Mouse (Mus musculus) midbrain, embryonic 12.5 days (tissue): Measurements from ENCODE around the gene Smad5. TPM values are rescaled to one million over a fixed set of nuclear protein-coding genes. Genes with fewer than 3 reads are reported as not detected.

Source experiments
- ATAC-seq: fragments of 200-750 bp; cut with Nextera tagmentation; 2 replicates; pipeline ENCODE4 v1.8.0; 2017; ENCODE audit warnings: low read depth, moderate TSS enrichment, moderate library complexity; ENCODE audit not compliant: low FRiP score
- H3K27ac ChIP-seq: fragments of 300-500 bp; sonication (generic); replicated peaks from 2 replicates; pipeline ENCODE4 v1.5.1; 2016; ENCODE audit warnings: mild to moderate bottlenecking
- H3K27me3 ChIP-seq: fragments of 300-500 bp; sonication (generic); 2 replicates; pipeline ENCODE4 v1.6.1; 2016; ENCODE audit warnings: mild to moderate bottlenecking
- H3K36me3 ChIP-seq: fragments of 300-500 bp; sonication (generic); 2 replicates; pipeline ENCODE4 v1.6.1; 2016
- H3K4me1 ChIP-seq: fragments of 300-500 bp; sonication (generic); 2 replicates; pipeline ENCODE4 v1.6.1; 2016
- H3K4me2 ChIP-seq: fragments of 300-500 bp; sonication (generic); replicated peaks from 2 replicates; pipeline ENCODE4 v1.6.1; 2016; ENCODE audit warnings: mild to moderate bottlenecking, moderate library complexity
- H3K4me3 ChIP-seq: fragments of 300-500 bp; sonication (generic); 2 replicates; pipeline ENCODE4 v1.5.1; 2016; ENCODE audit warnings: mild to moderate bottlenecking
- H3K9ac ChIP-seq: fragments of 300-500 bp; sonication (generic); replicated peaks from 2 replicates; pipeline ENCODE4 v1.6.1; 2016; ENCODE audit warnings: mild to moderate bottlenecking, moderate library complexity
- H3K9me3 ChIP-seq: fragments of 300-500 bp; sonication (generic); 2 replicates; pipeline ENCODE4 v1.6.1; 2016; ENCODE audit warnings: mild to moderate bottlenecking
- WGBS: fragments of 180-500 bp; shearing (Covaris S2); methylation state at CpG from one replicate; pipeline ENCODE4 v1.1.7; 2016; 5-methylcytosine and 5-hydroxymethylcytosine counted together
- polyA plus RNA-seq: library from polyadenylated mRNA; unstranded; fragments of >200 nt; fragmentation: Nextera tagmentation; extraction: Ambion mirVana; gene quantifications from 2 replicates; pipeline ENCODE4 v1.2.1, GENCODE M21; 2016

Gene Smad5
- polyA plus RNA-seq, result 38.3 and 39.2 TPM in 2 replicates

GRCm38 (mm10) chr13:56702469-56703221 lies at the start of gene Smad5:
Smad5 (plus strand) TSS chr13:56703010.
- peak within 1 kb of the TSS; percentile 71 for H3K4me2 ChIP-seq
- H3K4me3 ChIP-seq, result peak within 1 kb of the TSS; percentile 56
- H3K36me3 ChIP-seq, result peaks cover 6% of the 10 kb centered on the region
- H3K9me3 ChIP-seq, result no peaks in the 10 kb centered on the region
- peaks cover 51% of the 10 kb centered on the region for H3K4me1 ChIP-seq
- peak within 1 kb of the TSS; percentile 99 for H3K27ac ChIP-seq
- peak within 1 kb of the TSS; percentile 96 for H3K9ac ChIP-seq
- no peaks in the 10 kb centered on the region for H3K27me3 ChIP-seq
- peak; percentile 87 for ATAC-seq
- under 1% methylated on average over 59 of the region's 62 CpGs for WGBS

GRCm38 (mm10) chr13:56654176-56654575 lies 48.6 kb upstream of the Smad5 start:
- Histone ChIP-seq H3K4me2 (no peak overlapping the region), H3K9me3 (no peaks in the 10 kb centered on the region), H3K27ac (no peak overlapping the region), H3K36me3 (no peaks in the 10 kb centered on the region), H3K4me1 (no peaks in the 10 kb centered on the region), H3K9ac (no peak overlapping the region), H3K4me3 (no peak overlapping the region), H3K27me3 (no peaks in the 10 kb centered on the region)
- WGBS, result 84% methylated on average over 5 of the region's 5 CpGs
- ATAC-seq, result no peak

- no peak for ATAC-seq
- H3K4me2 ChIP-seq, result no peak overlapping the region
- no peaks in the 10 kb centered on the region for H3K4me1 ChIP-seq
- H3K27me3 ChIP-seq, result no peaks in the 10 kb centered on the region
- no peak overlapping the region for H3K4me3 ChIP-seq
- H3K27ac ChIP-seq, result no peak overlapping the region
- 35% methylated on average over 7 of the region's 7 CpGs for WGBS
- no peak overlapping the region for H3K9ac ChIP-seq
- H3K9me3 ChIP-seq, result no peaks in the 10 kb centered on the region
- H3K36me3 ChIP-seq, result no peaks in the 10 kb centered on the region
These were observed 44.8 kb upstream of the Smad5 start for GRCm38 (mm10) chr13:56657946-56658512.

GRCm38 (mm10) chr13:56658931-56659330 lies 43.9 kb upstream of the Smad5 start:
- H3K9ac ChIP-seq, result no peak overlapping the region
- H3K36me3 ChIP-seq, result no peaks in the 10 kb centered on the region
- ATAC-seq, result no peak
- no peak overlapping the region for H3K27ac ChIP-seq
- no peak overlapping the region for H3K4me3 ChIP-seq
- 74% methylated on average over 6 of the region's 6 CpGs for WGBS
- no peaks in the 10 kb centered on the region for H3K4me1 ChIP-seq
- no peaks in the 10 kb centered on the region for H3K27me3 ChIP-seq
- H3K9me3 ChIP-seq, result no peaks in the 10 kb centered on the region
- H3K4me2 ChIP-seq, result no peak overlapping the region

- Histone ChIP-seq H3K27me3 (no peaks in the 10 kb centered on the region), H3K4me3 (no peak overlapping the region), H3K36me3 (no peaks in the 10 kb centered on the region), H3K4me1 (no peaks in the 10 kb centered on the region), H3K9me3 (no peaks in the 10 kb centered on the region), H3K9ac (no peak overlapping the region), H3K4me2 (no peak overlapping the region), H3K27ac (no peak overlapping the region; the same call in 1 of the 2 replicates)
- WGBS, result 63% methylated on average over 7 of the region's 7 CpGs
- ATAC-seq, result no peak
These were observed 40.7 kb upstream of the Smad5 start for GRCm38 (mm10) chr13:56661914-56662621.

- Histone ChIP-seq H3K36me3 (no peaks in the 10 kb centered on the region), H3K4me1 (no peaks in the 10 kb centered on the region), H3K4me2 (no peak overlapping the region), H3K9ac (no peak overlapping the region), H3K27ac (no peak overlapping the region), H3K27me3 (no peaks in the 10 kb centered on the region), H3K9me3 (no peaks in the 10 kb centered on the region), H3K4me3 (no peak overlapping the region)
- 75% methylated on average over 17 of the region's 17 CpGs for WGBS
- ATAC-seq, result no peak
These were observed 38.3 kb upstream of the Smad5 start for GRCm38 (mm10) chr13:56664256-56665170.

GRCm38 (mm10) chr13:56671206-56671605 lies 31.6 kb upstream of the Smad5 start:
- ATAC-seq, result no peak
- Histone ChIP-seq H3K4me1 (no peaks in the 10 kb centered on the region), H3K9ac (no peak overlapping the region), H3K4me2 (no peak overlapping the region), H3K27me3 (no peaks in the 10 kb centered on the region), H3K4me3 (no peak overlapping the region), H3K9me3 (no peaks in the 10 kb centered on the region), H3K27ac (no peak overlapping the region), H3K36me3 (no peaks in the 10 kb centered on the region)
- 73% methylated on average over 11 of the region's 11 CpGs for WGBS

- no peak overlapping the region for H3K27ac ChIP-seq
- no peaks in the 10 kb centered on the region for H3K9me3 ChIP-seq
- H3K4me1 ChIP-seq, result 0 out of 2 replicates have a peak, but pooled peaks cover 9% of the 10 kb centered on the region
- H3K4me2 ChIP-seq, result no peak overlapping the region
- H3K27me3 ChIP-seq, result no peaks in the 10 kb centered on the region
- ATAC-seq, result no peak
- 59% methylated on average over 4 of the region's 4 CpGs for WGBS
- H3K9ac ChIP-seq, result no peak overlapping the region
- H3K4me3 ChIP-seq, result no peak overlapping the region
- no peaks in the 10 kb centered on the region for H3K36me3 ChIP-seq
These were observed 25.1 kb upstream of the Smad5 start for GRCm38 (mm10) chr13:56677731-56678130.

GRCm38 (mm10) chr13:56678188-56678787 lies 24.5 kb upstream of the Smad5 start:
- 39% methylated on average over 10 of the region's 10 CpGs for WGBS
- Histone ChIP-seq H3K27ac (no peak overlapping the region), H3K27me3 (no peaks in the 10 kb centered on the region), H3K4me1 (0 out of 2 replicates have a peak, but pooled peaks cover 9% of the 10 kb centered on the region), H3K36me3 (no peaks in the 10 kb centered on the region), H3K9me3 (no peaks in the 10 kb centered on the region), H3K4me2 (no peak overlapping the region), H3K9ac (no peak overlapping the region), H3K4me3 (no peak overlapping the region)
- no peak for ATAC-seq

GRCm38 (mm10) chr13:56678826-56679504 lies 23.8 kb upstream of the Smad5 start:
- no peak for ATAC-seq
- Histone ChIP-seq H3K36me3 (no peaks in the 10 kb centered on the region), H3K4me2 (no peak overlapping the region), H3K9ac (no peak overlapping the region), H3K27me3 (no peaks in the 10 kb centered on the region), H3K9me3 (no peaks in the 10 kb centered on the region), H3K4me1 (0 out of 2 replicates have a peak, but pooled peaks cover 9% of the 10 kb centered on the region), H3K4me3 (no peak overlapping the region), H3K27ac (no peak overlapping the region)
- 66% methylated on average over 10 of the region's 10 CpGs for WGBS

- ATAC-seq, result no peak
- Histone ChIP-seq H3K9ac (no peak overlapping the region), H3K4me3 (no peak overlapping the region), H3K36me3 (no peaks in the 10 kb centered on the region), H3K4me2 (no peak overlapping the region), H3K27ac (no peak overlapping the region), H3K9me3 (no peaks in the 10 kb centered on the region), H3K4me1 (0 out of 2 replicates have a peak, but pooled peaks cover 9% of the 10 kb centered on the region), H3K27me3 (peaks cover 5% of the 10 kb centered on the region)
- 79% methylated on average over 4 of the region's 4 CpGs for WGBS
These were observed 20.9 kb upstream of the Smad5 start for GRCm38 (mm10) chr13:56681924-56682323.
